Mouse (Mus musculus): Measurements from ENCODE around the gene Actr5.

- TF ChIP-seq CTCF (IDR thresholded peaks at IDR 0.05; ENCODE audit: extremely low read depth, insufficient read depth, insufficient read length, insufficient replicate concordance): no peak
- no peak for TF ChIP-seq POLR2A (IDR thresholded peaks at IDR 0.05; ENCODE audit: low read depth, low read length)
These were observed 30.0 kb downstream of the Actr5 start for GRCm38 (mm10) chr2:158654717-158655116.

Data from spleen, adult 2 months (tissue).